Mouse (Mus musculus): ENCODE data around the gene Scfd2. TPM values are rescaled to one million over a fixed set of nuclear protein-coding genes. Genes with fewer than 3 reads are reported as not detected.

The Scfd2 gene
- polyA plus RNA-seq, 1 experiment = 14.9 TPM

DNA sequence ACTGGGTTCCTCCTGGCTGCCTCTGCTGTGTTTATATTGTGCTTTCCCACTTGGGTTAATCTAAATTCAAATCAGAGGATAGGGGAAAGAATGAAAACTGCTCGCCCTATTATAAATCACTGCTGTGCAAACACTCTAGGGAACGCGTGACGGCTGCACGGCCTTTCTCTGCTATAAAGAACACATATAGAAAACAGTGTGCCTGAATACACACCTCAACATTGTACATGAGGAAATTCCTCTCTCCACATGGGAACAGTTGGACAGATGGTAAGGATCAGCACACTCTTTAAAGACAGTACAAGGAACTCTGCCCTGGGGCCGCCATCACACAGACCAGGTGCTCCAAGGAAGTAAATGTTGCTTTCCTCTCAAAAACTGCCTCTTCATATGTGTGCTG, 166.2 kb downstream of the Scfd2 start:
- H3K36me3 ChIP-seq (ENCODE audit: control insufficient read depth, insufficient read depth, low read length) = no peaks in the 10 kb centered on the region
- no peaks in the 10 kb centered on the region for H3K4me1 ChIP-seq (ENCODE audit: control insufficient read depth, insufficient read depth, low read length)
- TF ChIP-seq CTCF (IDR thresholded peaks at IDR 0.05; ENCODE audit: control insufficient read depth, insufficient read depth, insufficient replicate concordance, low read depth, low read length) = no peak
- no peak for TF ChIP-seq POLR2A (IDR thresholded peaks at IDR 0.05; ENCODE audit: control insufficient read depth, low read depth, low read length)
- H3K4me3 ChIP-seq (ENCODE audit: control insufficient read depth, low read depth, low read length) = no peak overlapping the region
- no peak overlapping the region for H3K27ac ChIP-seq (ENCODE audit: control insufficient read depth, insufficient read depth, low read depth, low read length)
- H3K27me3 ChIP-seq (ENCODE audit: control insufficient read depth, insufficient read depth, low read length) = no peaks in the 10 kb centered on the region

DNA sequence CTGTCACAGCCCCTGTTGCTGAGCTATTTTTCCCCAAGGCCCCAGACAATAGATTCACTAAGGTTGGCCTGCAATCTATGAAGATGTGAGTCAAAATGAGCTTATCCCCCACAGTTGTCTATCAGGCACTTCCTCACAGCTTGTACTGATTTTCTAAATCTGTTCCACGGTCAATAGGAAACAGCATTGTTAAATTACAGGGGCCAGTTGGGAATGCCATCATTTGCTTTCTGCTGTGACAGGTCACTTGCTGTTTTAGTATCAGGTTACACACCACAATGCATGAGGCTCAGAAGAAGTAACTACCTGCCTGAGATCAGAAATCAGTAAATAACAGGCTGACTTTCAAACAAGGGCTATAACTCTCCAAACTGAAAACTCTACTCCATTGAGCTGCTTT, 168.3 kb downstream of the Scfd2 start:
- TF ChIP-seq POLR2A (IDR thresholded peaks at IDR 0.05; ENCODE audit: control insufficient read depth, low read depth, low read length) = no peak
- no peak for TF ChIP-seq CTCF (IDR thresholded peaks at IDR 0.05; ENCODE audit: control insufficient read depth, insufficient read depth, insufficient replicate concordance, low read depth, low read length)
- Histone ChIP-seq H3K36me3 (ENCODE audit: control insufficient read depth, insufficient read depth, low read length) (no peaks in the 10 kb centered on the region), H3K27ac (ENCODE audit: control insufficient read depth, insufficient read depth, low read depth, low read length) (no peak overlapping the region), H3K4me1 (ENCODE audit: control insufficient read depth, insufficient read depth, low read length) (no peaks in the 10 kb centered on the region), H3K27me3 (ENCODE audit: control insufficient read depth, insufficient read depth, low read length) (no peaks in the 10 kb centered on the region), H3K4me3 (ENCODE audit: control insufficient read depth, low read depth, low read length) (no peak overlapping the region)

DNA sequence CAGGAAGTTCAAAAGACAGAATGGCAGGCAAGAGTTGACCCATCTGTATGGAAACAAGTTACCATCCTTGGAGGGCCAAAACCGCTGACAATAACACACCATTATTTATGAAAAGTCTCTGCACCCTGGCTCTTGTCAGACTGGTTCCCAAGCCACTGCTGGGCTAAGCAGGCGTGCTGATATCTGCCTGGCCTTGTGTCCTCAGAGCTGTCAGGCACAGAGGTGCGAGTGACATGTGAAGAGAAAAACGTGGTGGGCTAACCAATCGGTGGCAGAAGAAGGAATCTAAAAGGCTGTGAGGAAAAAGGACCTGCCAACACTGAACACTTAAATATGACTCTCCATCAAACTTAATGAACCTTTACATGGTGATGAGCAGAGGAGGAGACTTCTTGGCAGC, 170.0 kb downstream of the Scfd2 start:
- Histone ChIP-seq H3K27ac (ENCODE audit: control insufficient read depth, insufficient read depth, low read depth, low read length) (no peak overlapping the region), H3K4me1 (ENCODE audit: control insufficient read depth, insufficient read depth, low read length) (no peaks in the 10 kb centered on the region)
- TF ChIP-seq POLR2A (IDR thresholded peaks at IDR 0.05; ENCODE audit: control insufficient read depth, low read depth, low read length) (no peak), CTCF (IDR thresholded peaks at IDR 0.05; ENCODE audit: control insufficient read depth, insufficient read depth, insufficient replicate concordance, low read depth, low read length) (no peak)

DNA sequence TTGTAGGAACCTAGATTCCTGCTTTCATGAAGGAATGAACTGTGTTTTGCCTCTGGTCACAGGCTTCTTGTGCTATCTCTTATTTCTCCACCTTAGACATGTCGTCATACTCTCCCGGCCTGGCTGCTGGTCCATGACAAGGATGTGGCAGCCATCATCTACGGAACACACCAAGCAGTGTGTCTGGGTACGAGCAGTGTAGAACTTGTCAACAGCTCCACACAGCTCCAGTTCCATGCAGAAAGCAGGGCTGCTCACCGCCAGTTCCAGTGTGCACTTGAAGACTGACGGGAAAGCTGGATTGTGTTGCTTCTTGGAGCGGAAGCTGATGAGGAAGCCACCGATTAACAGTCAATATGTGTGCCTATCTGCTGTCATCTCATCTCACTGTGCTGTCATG, 173.5 kb downstream of the Scfd2 start:
- no peak overlapping the region for H3K4me3 ChIP-seq (ENCODE audit: control insufficient read depth, low read depth, low read length)
- H3K4me1 ChIP-seq (ENCODE audit: control insufficient read depth, insufficient read depth, low read length) = no peaks in the 10 kb centered on the region
- TF ChIP-seq CTCF (IDR thresholded peaks at IDR 0.05; ENCODE audit: control insufficient read depth, insufficient read depth, insufficient replicate concordance, low read depth, low read length) = no peak
- TF ChIP-seq POLR2A (IDR thresholded peaks at IDR 0.05; ENCODE audit: control insufficient read depth, low read depth, low read length) = no peak
- H3K36me3 ChIP-seq (ENCODE audit: control insufficient read depth, insufficient read depth, low read length) = no peaks in the 10 kb centered on the region
- no peaks in the 10 kb centered on the region for H3K27me3 ChIP-seq (ENCODE audit: control insufficient read depth, insufficient read depth, low read length)
- H3K27ac ChIP-seq (ENCODE audit: control insufficient read depth, insufficient read depth, low read depth, low read length) = no peak overlapping the region

More for the DNA sequence above, 170.0 kb downstream of the Scfd2 start:
- no peaks in the 10 kb centered on the region for H3K36me3 ChIP-seq (ENCODE audit: control insufficient read depth, insufficient read depth, low read length)
- no peaks in the 10 kb centered on the region for H3K27me3 ChIP-seq (ENCODE audit: control insufficient read depth, insufficient read depth, low read length)
- no peak overlapping the region for H3K4me3 ChIP-seq (ENCODE audit: control insufficient read depth, low read depth, low read length)

DNA sequence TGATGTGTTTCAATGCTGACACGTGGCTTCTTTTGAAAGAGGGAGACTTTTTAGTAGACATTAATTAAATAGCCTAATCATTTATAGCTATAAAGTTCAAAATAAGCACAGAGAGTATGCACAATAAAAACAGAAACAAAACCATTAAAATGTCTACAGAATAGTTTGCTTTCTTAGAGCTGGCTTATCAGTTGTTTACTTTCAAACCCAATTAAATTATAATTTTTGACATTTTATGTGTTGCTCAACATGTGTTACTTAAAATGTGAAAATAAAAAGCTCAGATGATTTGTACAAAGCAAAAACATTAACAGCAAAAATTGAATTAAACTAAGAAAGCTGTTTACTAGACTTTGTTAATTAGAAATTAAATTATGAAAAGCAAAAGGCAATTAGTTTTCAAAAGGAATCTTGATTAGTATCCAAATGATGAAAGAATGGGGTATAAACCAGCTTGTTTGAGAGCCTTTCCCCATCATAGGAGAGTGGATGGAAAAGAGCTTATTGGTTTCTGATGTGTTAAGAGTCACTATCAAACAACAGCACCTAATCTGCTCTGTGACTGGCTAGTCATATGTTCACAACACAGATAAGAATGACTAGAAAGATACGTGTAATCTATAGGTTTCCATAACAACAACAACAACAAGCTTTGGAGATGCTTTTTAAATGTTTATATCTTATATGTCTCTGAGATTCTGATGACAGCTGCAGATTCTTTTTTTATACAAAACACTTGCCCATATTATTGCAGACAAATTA, 176.0 kb downstream of the Scfd2 start:
- Histone ChIP-seq H3K27me3 (ENCODE audit: control insufficient read depth, insufficient read depth, low read length) (no peaks in the 10 kb centered on the region), H3K4me3 (ENCODE audit: control insufficient read depth, low read depth, low read length) (no peak overlapping the region), H3K36me3 (ENCODE audit: control insufficient read depth, insufficient read depth, low read length) (no peaks in the 10 kb centered on the region), H3K4me1 (ENCODE audit: control insufficient read depth, insufficient read depth, low read length) (no peaks in the 10 kb centered on the region), H3K27ac (ENCODE audit: control insufficient read depth, insufficient read depth, low read depth, low read length) (no peak overlapping the region)
- TF ChIP-seq POLR2A (IDR thresholded peaks at IDR 0.05; ENCODE audit: control insufficient read depth, low read depth, low read length) (no peak), CTCF (IDR thresholded peaks at IDR 0.05; ENCODE audit: control insufficient read depth, insufficient read depth, insufficient replicate concordance, low read depth, low read length) (no peak)

DNA sequence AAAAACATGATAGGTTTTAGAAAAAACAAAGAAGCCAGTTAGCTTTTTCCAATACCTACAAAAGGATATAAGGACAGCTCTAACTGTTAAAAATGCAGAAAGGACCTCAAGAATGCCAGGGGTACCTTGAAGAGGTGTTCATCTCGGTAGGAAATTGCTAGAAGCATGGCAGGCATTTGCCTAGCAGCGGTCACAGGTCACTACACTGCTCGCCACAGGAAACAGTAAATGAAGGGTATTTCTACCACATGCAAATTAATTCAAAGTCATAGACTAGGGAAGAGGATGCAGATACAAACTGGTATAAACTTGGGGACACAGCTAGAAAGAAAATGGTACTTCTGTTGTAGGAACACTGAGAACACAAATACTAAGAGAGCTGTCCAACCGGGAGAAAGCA, 180.7 kb downstream of the Scfd2 start:
- TF ChIP-seq POLR2A (IDR thresholded peaks at IDR 0.05; ENCODE audit: control insufficient read depth, low read depth, low read length) = no peak
- no peak for TF ChIP-seq CTCF (IDR thresholded peaks at IDR 0.05; ENCODE audit: control insufficient read depth, insufficient read depth, insufficient replicate concordance, low read depth, low read length)
- no peak overlapping the region for H3K4me3 ChIP-seq (ENCODE audit: control insufficient read depth, low read depth, low read length)
- no peaks in the 10 kb centered on the region for H3K27me3 ChIP-seq (ENCODE audit: control insufficient read depth, insufficient read depth, low read length)
- no peak overlapping the region for H3K27ac ChIP-seq (ENCODE audit: control insufficient read depth, insufficient read depth, low read depth, low read length)
- H3K4me1 ChIP-seq (ENCODE audit: control insufficient read depth, insufficient read depth, low read length) = no peaks in the 10 kb centered on the region
- no peaks in the 10 kb centered on the region for H3K36me3 ChIP-seq (ENCODE audit: control insufficient read depth, insufficient read depth, low read length)

DNA sequence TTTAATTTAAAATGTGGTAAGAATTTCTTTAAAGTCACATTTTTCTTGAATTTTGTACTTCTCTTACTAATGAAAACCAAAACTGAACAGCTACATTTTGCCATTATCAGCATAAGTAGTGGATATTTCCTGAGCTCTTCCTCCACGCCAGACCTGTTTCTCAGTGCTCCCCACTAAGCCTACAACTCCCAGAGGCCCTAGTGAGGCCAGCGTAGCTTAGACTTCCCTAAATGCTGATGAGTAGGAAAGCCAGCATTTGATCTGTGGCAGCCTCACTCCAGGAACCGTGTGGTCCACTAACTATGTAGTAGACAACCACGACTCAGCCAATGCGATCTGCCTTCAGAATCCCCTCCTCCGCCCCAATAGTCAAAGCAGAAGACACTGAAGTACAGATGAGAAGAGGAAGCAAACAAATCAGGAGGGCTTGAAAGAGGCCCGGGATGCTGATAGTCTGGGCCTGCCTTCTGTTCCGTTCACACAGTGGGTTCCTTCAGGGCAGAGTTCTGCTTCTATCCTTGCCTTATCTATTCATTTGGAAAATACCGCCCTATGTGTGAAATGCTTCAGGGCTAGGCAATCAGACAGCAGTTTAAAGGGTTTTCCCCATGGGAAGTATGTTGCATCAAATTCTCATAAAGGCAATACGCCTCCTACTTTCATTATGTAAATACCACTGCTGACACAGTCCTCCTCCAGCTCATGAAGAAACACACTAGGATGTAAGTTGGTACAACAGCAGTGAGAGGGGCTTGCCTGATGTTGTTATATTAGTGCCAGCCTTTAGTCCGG, 183.3 kb downstream of the Scfd2 start:
- no peak overlapping the region for H3K27ac ChIP-seq (ENCODE audit: control insufficient read depth, insufficient read depth, low read depth, low read length)
- H3K27me3 ChIP-seq (ENCODE audit: control insufficient read depth, insufficient read depth, low read length) = no peaks in the 10 kb centered on the region
- H3K4me3 ChIP-seq (ENCODE audit: control insufficient read depth, low read depth, low read length) = no peak overlapping the region
- H3K36me3 ChIP-seq (ENCODE audit: control insufficient read depth, insufficient read depth, low read length) = no peaks in the 10 kb centered on the region
- TF ChIP-seq POLR2A (IDR thresholded peaks at IDR 0.05; ENCODE audit: control insufficient read depth, low read depth, low read length) (no peak), CTCF (IDR thresholded peaks at IDR 0.05; ENCODE audit: control insufficient read depth, insufficient read depth, insufficient replicate concordance, low read depth, low read length) (no peak)
- no peaks in the 10 kb centered on the region for H3K4me1 ChIP-seq (ENCODE audit: control insufficient read depth, insufficient read depth, low read length)

Data from testis, adult 2 months (tissue).